Mouse (Mus musculus) CH12.LX (cell line): ENCODE results near the gene Chsy1.

Experiments used
- BHLHE40 ChIP-seq: IDR thresholded peaks from 2 replicates; pipeline ENCODE4 v1.6.1; 2011; ENCODE audit warnings: mild to moderate bottlenecking, low read depth, low read length, improper control_type of control experiment
- CTCF ChIP-seq, 2 experiments: IDR thresholded peaks in 1 of 2; conservative IDR thresholded peaks in 1 of 2; 2 replicates each; pipeline ENCODE4 v1.5.1; 2011 to 2012; ENCODE audit warnings: low read depth in 2 of 2, low read length in 2 of 2, improper control_type of control experiment in 1 of 2, inconsistent platforms in 1 of 2, mild to moderate bottlenecking in 1 of 2, moderate library complexity in 1 of 2
- ELF1 ChIP-seq: IDR thresholded peaks from 2 replicates; pipeline ENCODE4 v1.6.1; 2014; ENCODE audit warnings: low read depth, mild to moderate bottlenecking, inconsistent platforms, low read length, improper control_type of control experiment
- USF1 ChIP-seq: IDR thresholded peaks from 2 replicates; pipeline ENCODE4 v1.6.1; 2014; ENCODE audit warnings: low read depth, mild to moderate bottlenecking, inconsistent platforms, low read length, improper control_type of control experiment
- ZC3H11A ChIP-seq: IDR thresholded peaks from 2 replicates; pipeline ENCODE4 v1.6.1; 2012; ENCODE audit warnings: low read depth, mild to moderate bottlenecking, inconsistent platforms, low read length, improper control_type of control experiment

DNA sequence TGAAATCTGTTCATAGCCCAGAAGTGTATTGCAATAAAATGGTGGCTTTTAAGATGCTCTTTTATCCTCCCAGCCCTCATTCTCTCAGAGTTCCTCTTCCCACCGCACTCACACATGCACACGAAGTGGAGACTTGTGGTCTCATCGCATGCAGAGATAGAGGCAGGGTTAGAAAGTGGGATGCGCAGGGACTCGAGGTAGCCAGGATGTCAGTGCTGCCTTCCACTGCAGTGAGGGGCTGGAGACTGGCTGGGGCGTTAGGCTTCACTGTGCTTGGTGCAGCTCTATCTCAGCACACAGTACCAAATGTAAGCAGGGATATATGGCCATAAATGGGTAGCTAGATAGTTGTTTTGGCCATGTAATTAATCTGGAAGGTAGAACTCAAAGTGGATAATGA is 52.5 kb downstream of the Chsy1 start:
- no peak for TF ChIP-seq ZC3H11A
- TF ChIP-seq ELF1: no peak
- TF ChIP-seq CTCF (conservative IDR thresholded peaks at IDR 0.05 in 1 of 2, IDR thresholded peaks at IDR 0.05 in 1 of 2; ENCODE audit: low read depth in 2 of 2, low read length in 2 of 2): no peak
- TF ChIP-seq USF1: no peak
- TF ChIP-seq BHLHE40: no peak
